Mouse (Mus musculus) retina, embryonic 14.5 days (tissue): ENCODE data around the gene Bcap29.
"Not testable (repeated sequence)": the region's sequence is repeated elsewhere in the genome, so short reads cannot be mapped to it uniquely, and the experiment has no call there.

ENCODE experiments used
- DNase-seq: peaks from one replicate; pipeline ENCODE4 v3.0.0-alpha.2; 2015; ENCODE audit warnings: low spot score

The Bcap29 gene

GRCm38 (mm10) chr12:31578691-31579476 is 55.6 kb downstream of the Bcap29 start:
- DNase-seq = no peak

- DNase-seq = no peak
Observed at GRCm38 (mm10) chr12:31574506-31574905, 60.0 kb downstream of the Bcap29 start.

- DNase-seq = no peak
Observed at GRCm38 (mm10) chr12:31569784-31570183, 64.7 kb downstream of the Bcap29 start.

GRCm38 (mm10) chr12:31568661-31569060 is 65.8 kb downstream of the Bcap29 start:
- DNase-seq = no peak

GRCm38 (mm10) chr12:31567535-31567934 is 66.9 kb downstream of the Bcap29 start:
- not testable (repeated sequence) for DNase-seq

GRCm38 (mm10) chr12:31560712-31561111 is 73.7 kb downstream of the Bcap29 start:
- no peak for DNase-seq

GRCm38 (mm10) chr12:31560002-31560401 is 74.5 kb downstream of the Bcap29 start:
- no peak for DNase-seq

- DNase-seq = no peak
Observed at GRCm38 (mm10) chr12:31554371-31554770, 80.1 kb downstream of the Bcap29 start.

- no peak for DNase-seq
Observed at GRCm38 (mm10) chr12:31551252-31551651, 83.2 kb downstream of the Bcap29 start.

- no peak for DNase-seq
Observed at GRCm38 (mm10) chr12:31546061-31546460, 88.4 kb downstream of the Bcap29 start.

- no peak for DNase-seq
Observed at GRCm38 (mm10) chr12:31545219-31545618, 89.2 kb downstream of the Bcap29 start.

- no peak for DNase-seq
Observed at GRCm38 (mm10) chr12:31541541-31541940, 92.9 kb downstream of the Bcap29 start.
